Mouse (Mus musculus): ENCODE measurements around the gene Trp53i13. TPM values are rescaled to one million over a fixed set of nuclear protein-coding genes. Genes with fewer than 3 reads are reported as not detected.

The Trp53i13 gene
- 14.7 TPM for polyA plus RNA-seq (2014; fragmentation: Illumina TruSeq; extraction: RNeasy Lipid Tissue Mini Kit (QIAGEN cat#74804); ENCODE audit: low read depth, low replicate concordance)

DNA sequence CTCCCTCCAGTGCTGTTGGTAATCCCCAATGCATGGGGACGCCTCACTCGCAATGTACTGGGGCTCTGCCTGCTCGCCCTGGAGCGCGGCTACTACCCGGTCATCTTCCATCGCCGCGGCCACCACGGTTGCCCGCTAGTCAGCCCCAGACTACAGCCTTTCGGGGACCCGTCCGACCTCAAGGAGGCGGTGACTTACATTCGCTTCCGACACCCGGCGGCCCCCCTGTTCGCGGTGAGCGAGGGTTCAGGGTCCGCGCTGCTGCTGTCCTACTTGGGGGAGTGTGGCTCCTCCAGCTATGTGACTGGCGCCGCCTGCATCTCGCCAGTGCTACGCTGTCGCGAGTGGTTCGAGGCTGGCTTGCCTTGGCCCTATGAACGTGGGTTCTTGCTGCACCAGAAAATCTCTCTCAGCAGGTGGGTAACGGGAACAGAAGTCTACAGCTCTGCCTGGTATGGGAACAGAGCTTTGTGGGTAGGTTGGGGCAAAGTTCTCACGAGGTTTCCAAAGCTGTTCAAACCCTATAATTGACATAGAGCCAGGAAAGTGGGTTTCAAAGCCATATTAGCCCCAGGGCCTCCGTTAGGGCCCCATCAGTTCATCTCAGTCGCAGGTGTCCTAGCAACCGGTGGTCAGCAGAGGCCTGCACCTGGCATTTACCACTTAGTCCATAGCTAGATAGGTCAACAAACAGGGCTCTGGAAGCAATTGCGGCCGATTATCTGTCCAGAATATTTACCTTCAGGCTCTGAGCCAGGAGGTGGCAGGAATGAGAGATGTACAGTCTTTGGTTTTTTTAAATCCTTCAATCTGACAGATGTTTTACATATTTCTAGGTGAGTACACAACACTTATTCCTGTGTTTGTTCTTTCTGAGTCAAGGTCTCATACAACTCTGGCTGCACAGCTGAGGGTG is at the start of gene Trp53i13:
TSS of gene Trp53i13 (minus strand) at position 344 of the 916 bp plus-strand sequence.

GRCm38 (mm10) chr11:77519043-77519442 is 3.3 kb upstream of the Trp53i13 start, which contains the start of gene Gm10392:
TSS of gene Gm10392 (minus strand) at chr11:77519198.

DNA sequence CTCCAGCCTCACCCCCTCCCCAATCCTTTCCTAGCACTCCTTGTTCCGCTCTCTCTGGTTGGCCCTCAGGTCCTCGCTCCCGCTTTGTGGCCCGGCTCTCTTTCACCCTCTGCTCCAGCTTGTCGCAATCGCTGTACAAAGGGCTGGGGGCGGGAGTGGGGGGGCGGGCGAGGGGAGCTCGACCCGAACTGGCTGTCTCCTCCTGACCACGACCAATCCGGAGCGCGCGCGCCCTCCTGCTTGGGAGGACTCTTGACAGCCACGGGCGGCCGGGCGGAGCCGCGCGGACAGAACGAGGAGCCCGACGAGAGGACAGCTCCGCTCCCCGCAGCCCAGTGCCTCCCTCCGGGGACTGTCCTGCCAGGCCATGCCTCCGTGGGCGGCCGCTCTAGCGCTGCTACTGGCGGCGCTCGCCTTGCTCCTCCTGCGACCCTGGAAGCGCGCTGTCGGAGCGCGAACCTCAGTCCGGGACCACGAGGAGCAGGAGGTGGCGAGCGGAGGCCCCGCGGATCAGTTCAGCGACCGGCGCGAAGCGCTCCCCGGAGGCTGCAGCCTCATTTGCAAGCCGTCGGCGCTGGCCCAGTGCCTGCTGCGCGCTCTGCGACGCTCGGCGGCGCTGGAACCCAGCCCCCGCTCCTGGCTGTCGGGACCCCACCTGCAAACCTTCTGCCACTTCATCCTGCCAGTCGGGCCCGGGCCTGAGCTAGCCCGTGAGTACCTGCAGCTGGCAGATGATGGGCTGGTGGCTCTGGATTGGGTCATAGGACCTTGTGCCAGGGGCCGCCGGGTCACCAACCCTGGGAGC is 746 bp downstream of the Trp53i13 start, which contains the start of gene Abhd15:
TSS of gene Abhd15 (plus strand) at position 290 of the 805 bp plus-strand sequence.

GRCm38 (mm10) chr11:77493512-77494343 is 22.1 kb downstream of the Trp53i13 start, which contains the start of gene Git1:
TSS of gene Git1 (plus strand) at chr11:77493562.

DNA sequence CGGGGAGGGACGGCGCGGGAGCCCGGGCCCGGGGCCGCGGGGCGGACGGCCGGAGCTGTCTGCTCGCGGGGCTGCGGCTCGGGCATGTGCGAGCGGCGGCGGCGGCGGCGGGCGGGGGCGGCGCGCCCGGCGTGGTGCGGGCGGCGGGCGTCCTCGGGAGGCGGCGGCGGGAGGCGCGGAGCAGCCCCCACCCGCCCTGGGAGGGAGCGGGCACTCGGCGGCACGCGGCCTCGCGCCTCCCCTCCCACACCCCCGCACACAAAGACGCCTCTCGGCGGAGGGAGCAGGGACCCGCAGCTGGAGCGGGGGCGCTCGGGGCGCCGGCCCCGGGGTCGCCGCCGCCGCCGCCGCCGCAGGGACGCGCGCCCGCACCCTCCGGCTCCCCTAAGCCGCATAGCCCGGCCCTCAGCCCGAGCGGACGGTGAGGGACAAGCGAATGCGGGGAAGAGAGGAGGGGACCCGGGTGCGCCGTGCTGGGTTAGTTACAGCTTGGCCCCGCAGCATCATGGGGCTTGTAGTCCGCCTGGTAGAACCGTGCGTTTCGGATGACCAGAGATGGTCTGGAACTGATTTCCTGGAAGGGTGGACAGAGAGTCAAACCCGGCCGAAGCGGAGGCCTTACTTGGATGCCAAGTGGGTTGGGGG is 26.1 kb downstream of the Trp53i13 start, which contains the start of gene Ankrd13b:
TSS of gene Ankrd13b (minus strand) at position 88 of the 645 bp plus-strand sequence.

DNA sequence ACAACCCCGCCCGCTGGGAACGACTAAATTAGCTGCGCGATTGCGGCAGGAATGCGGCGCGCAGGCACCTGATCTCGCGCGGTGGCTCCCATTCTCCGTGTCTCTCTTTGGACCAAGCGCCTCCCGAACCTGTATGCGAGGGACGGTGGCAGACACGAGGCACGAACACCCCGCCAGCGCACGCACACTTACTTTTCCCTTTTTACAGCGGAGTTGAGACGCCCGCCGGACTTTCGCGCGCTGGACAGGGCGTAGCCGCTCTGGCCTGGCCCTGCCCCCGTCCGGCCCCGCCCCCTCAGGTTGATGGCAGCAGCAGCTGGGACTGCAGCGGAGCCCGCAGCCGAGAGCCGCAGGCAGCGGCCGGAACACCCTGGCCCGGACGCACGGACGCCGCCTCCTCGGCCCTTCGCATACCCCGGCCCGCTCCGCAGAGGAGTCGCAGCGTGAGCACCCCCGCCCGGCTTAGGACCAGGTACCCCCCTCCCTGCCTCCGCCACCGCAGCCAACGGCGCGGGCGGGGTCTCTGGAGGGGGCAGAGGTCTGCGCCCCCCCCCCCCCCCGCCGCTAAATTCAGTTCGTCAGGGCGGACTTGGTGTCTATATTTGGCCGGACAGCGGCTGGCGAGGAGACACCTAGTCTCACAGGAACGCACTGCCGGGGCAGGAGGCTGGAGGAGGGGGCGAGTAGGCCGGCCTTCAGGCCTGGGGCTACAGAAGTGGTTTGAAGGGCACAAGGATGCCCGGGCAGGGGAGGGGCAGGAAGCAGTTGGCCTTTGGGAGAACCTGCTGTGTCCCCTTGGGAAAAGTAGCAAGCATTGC is 53.3 kb downstream of the Trp53i13 start, which contains the start of gene Coro6:
TSS of gene Coro6 (plus strand) at position 129 of the 818 bp plus-strand sequence.

Other genes starting within 250 kb of the Trp53i13 start
- 6.1 TPM for gene Coro6, start 53.6 kb downstream of the Trp53i13 start, polyA plus RNA-seq (2014; fragmentation: Illumina TruSeq; extraction: RNeasy Lipid Tissue Mini Kit (QIAGEN cat#74804); ENCODE audit: low read depth, low replicate concordance)
- gene Ankrd13b, start 26.3 kb downstream of the Trp53i13 start, polyA plus RNA-seq (2014; fragmentation: Illumina TruSeq; extraction: RNeasy Lipid Tissue Mini Kit (QIAGEN cat#74804); ENCODE audit: low read depth, low replicate concordance) = 6.4 TPM
- 47.8 TPM for gene Git1, start 22.4 kb downstream of the Trp53i13 start, polyA plus RNA-seq (2014; fragmentation: Illumina TruSeq; extraction: RNeasy Lipid Tissue Mini Kit (QIAGEN cat#74804); ENCODE audit: low read depth, low replicate concordance)
- 14.0 TPM for gene Abhd15, start 859 bp downstream of the Trp53i13 start, polyA plus RNA-seq (2014; fragmentation: Illumina TruSeq; extraction: RNeasy Lipid Tissue Mini Kit (QIAGEN cat#74804); ENCODE audit: low read depth, low replicate concordance)
- not detected for gene Gm10392, start 3.2 kb upstream of the Trp53i13 start, polyA plus RNA-seq (2014; fragmentation: Illumina TruSeq; extraction: RNeasy Lipid Tissue Mini Kit (QIAGEN cat#74804); ENCODE audit: low read depth, low replicate concordance)
- gene Taok1, start 91.8 kb upstream of the Trp53i13 start, polyA plus RNA-seq (2014; fragmentation: Illumina TruSeq; extraction: RNeasy Lipid Tissue Mini Kit (QIAGEN cat#74804); ENCODE audit: low read depth, low replicate concordance) = 13.3 TPM
- 16.4 TPM for gene Nufip2, start 170.2 kb upstream of the Trp53i13 start, polyA plus RNA-seq (2014; fragmentation: Illumina TruSeq; extraction: RNeasy Lipid Tissue Mini Kit (QIAGEN cat#74804); ENCODE audit: low read depth, low replicate concordance)
- not detected for gene Cryba1, start 209.3 kb upstream of the Trp53i13 start, polyA plus RNA-seq (2014; fragmentation: Illumina TruSeq; extraction: RNeasy Lipid Tissue Mini Kit (QIAGEN cat#74804); ENCODE audit: low read depth, low replicate concordance)
- gene Myo18a, start 247.3 kb upstream of the Trp53i13 start, polyA plus RNA-seq (2014; fragmentation: Illumina TruSeq; extraction: RNeasy Lipid Tissue Mini Kit (QIAGEN cat#74804); ENCODE audit: low read depth, low replicate concordance) = 27.9 TPM